Mouse (Mus musculus): ENCODE data around the gene Ccdc57. TPM values are rescaled to one million over a fixed set of nuclear protein-coding genes. Genes with fewer than 3 reads are reported as not detected.

The Ccdc57 gene
- polyA plus RNA-seq, 1 experiment from 2014 or later = 9.2 TPM

GRCm38 (mm10) chr11:120945926-120946325 is 13.3 kb upstream of the Ccdc57 start:
- Histone ChIP-seq H3K27ac (ENCODE audit: low read length) (no peak overlapping the region), H3K4me2 (replicated peaks; ENCODE audit: low read depth, low read length) (no peak overlapping the region), H3K9ac (replicated peaks; ENCODE audit: low read length) (no peak overlapping the region), H3K4me3 (ENCODE audit: low read length) (no peak overlapping the region), H3K36me3 (ENCODE audit: insufficient read depth, low read length) (no peaks in the 10 kb centered on the region), H3K27me3 (ENCODE audit: insufficient read depth, low read length) (peaks cover 4% of the 10 kb centered on the region; the same call in 1 of the 2 replicates), H3K4me1 (ENCODE audit: insufficient read depth, low read length) (peaks cover 18% of the 10 kb centered on the region), H3K9me3 (ENCODE audit: low read length) (no peaks in the 10 kb centered on the region)
- 90% methylated on average over 5 of the region's 5 CpGs for WGBS
- ATAC-seq (ENCODE audit: low FRiP score, low TSS enrichment) = no peak

DNA sequence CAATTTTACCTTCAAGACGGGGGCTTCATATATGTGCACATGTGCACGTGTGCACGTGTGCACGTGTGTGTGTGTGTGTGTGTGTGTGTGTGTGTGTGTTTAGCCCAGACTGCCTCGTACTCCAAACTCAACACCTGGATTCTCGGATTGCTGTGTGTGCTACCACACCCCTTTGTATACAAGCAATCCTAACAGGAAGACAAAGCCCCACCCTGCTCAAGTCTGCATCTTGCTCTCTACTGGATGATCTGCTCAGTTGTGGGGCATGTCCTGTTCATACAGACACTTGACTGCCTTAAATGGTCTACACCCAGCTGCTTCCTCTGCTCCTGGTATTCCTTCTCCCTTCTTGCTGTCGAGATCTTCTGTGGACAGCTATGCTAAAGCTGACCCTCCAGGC is 12.6 kb upstream of the Ccdc57 start:
- Histone ChIP-seq H3K9ac (replicated peaks; ENCODE audit: low read length) (no peak overlapping the region), H3K36me3 (ENCODE audit: insufficient read depth, low read length) (no peaks in the 10 kb centered on the region), H3K27ac (ENCODE audit: low read length) (no peak overlapping the region), H3K4me1 (ENCODE audit: insufficient read depth, low read length) (peaks cover 14% of the 10 kb centered on the region), H3K9me3 (ENCODE audit: low read length) (no peaks in the 10 kb centered on the region), H3K27me3 (ENCODE audit: insufficient read depth, low read length) (peaks cover 4% of the 10 kb centered on the region; the same call in 1 of the 2 replicates), H3K4me2 (replicated peaks; ENCODE audit: low read depth, low read length) (no peak overlapping the region), H3K4me3 (ENCODE audit: low read length) (no peak overlapping the region)
- 89% methylated on average over 7 of the region's 7 CpGs for WGBS
- no peak for ATAC-seq (ENCODE audit: low FRiP score, low TSS enrichment)

GRCm38 (mm10) chr11:120940959-120941358 is 8.3 kb upstream of the Ccdc57 start:
- H3K9me3 ChIP-seq (ENCODE audit: low read length) = no peaks in the 10 kb centered on the region
- no peak overlapping the region for H3K4me3 ChIP-seq (ENCODE audit: low read length)
- no peaks in the 10 kb centered on the region for H3K4me1 ChIP-seq (ENCODE audit: insufficient read depth, low read length)
- ATAC-seq (ENCODE audit: low FRiP score, low TSS enrichment) = no peak
- H3K9ac ChIP-seq (replicated peaks; ENCODE audit: low read length) = no peak overlapping the region
- H3K27ac ChIP-seq (ENCODE audit: low read length) = no peak overlapping the region
- H3K4me2 ChIP-seq (replicated peaks; ENCODE audit: low read depth, low read length) = no peak overlapping the region
- 81% methylated on average over 6 of the region's 6 CpGs for WGBS
- no peaks in the 10 kb centered on the region for H3K27me3 ChIP-seq (ENCODE audit: insufficient read depth, low read length)
- no peaks in the 10 kb centered on the region for H3K36me3 ChIP-seq (ENCODE audit: insufficient read depth, low read length)

- H3K4me1 ChIP-seq (ENCODE audit: insufficient read depth, low read length) = no peaks in the 10 kb centered on the region
- no peak overlapping the region for H3K4me2 ChIP-seq (replicated peaks; ENCODE audit: low read depth, low read length)
- no peak overlapping the region for H3K4me3 ChIP-seq (ENCODE audit: low read length)
- H3K9ac ChIP-seq (replicated peaks; ENCODE audit: low read length) = no peak overlapping the region
- no peaks in the 10 kb centered on the region for H3K36me3 ChIP-seq (ENCODE audit: insufficient read depth, low read length)
- H3K9me3 ChIP-seq (ENCODE audit: low read length) = no peaks in the 10 kb centered on the region
- ATAC-seq (ENCODE audit: low FRiP score, low TSS enrichment) = no peak
- H3K27ac ChIP-seq (ENCODE audit: low read length) = no peak overlapping the region
- WGBS = 61% methylated on average over 6 of the region's 6 CpGs
- H3K27me3 ChIP-seq (ENCODE audit: insufficient read depth, low read length) = no peaks in the 10 kb centered on the region
Observed at GRCm38 (mm10) chr11:120939712-120940341, 7.2 kb upstream of the Ccdc57 start.

GRCm38 (mm10) chr11:120938795-120939194 is 6.1 kb upstream of the Ccdc57 start:
- Histone ChIP-seq H3K9ac (replicated peaks; ENCODE audit: low read length) (no peak overlapping the region), H3K27ac (ENCODE audit: low read length) (no peak overlapping the region), H3K4me2 (replicated peaks; ENCODE audit: low read depth, low read length) (no peak overlapping the region), H3K9me3 (ENCODE audit: low read length) (no peaks in the 10 kb centered on the region), H3K27me3 (ENCODE audit: insufficient read depth, low read length) (no peaks in the 10 kb centered on the region), H3K4me1 (ENCODE audit: insufficient read depth, low read length) (no peaks in the 10 kb centered on the region), H3K36me3 (ENCODE audit: insufficient read depth, low read length) (no peaks in the 10 kb centered on the region), H3K4me3 (ENCODE audit: low read length) (no peak overlapping the region)
- ATAC-seq (ENCODE audit: low FRiP score, low TSS enrichment) = no peak
- 34% methylated on average over 4 of the region's 4 CpGs for WGBS

GRCm38 (mm10) chr11:120937976-120938375 is 5.3 kb upstream of the Ccdc57 start:
- ATAC-seq (ENCODE audit: low FRiP score, low TSS enrichment) = no peak
- H3K27ac ChIP-seq (ENCODE audit: low read length) = no peak overlapping the region
- H3K36me3 ChIP-seq (ENCODE audit: insufficient read depth, low read length) = no peaks in the 10 kb centered on the region
- H3K4me3 ChIP-seq (ENCODE audit: low read length) = no peak overlapping the region
- H3K4me1 ChIP-seq (ENCODE audit: insufficient read depth, low read length) = 0 out of 2 replicates have a peak, but pooled peaks cover 2% of the 10 kb centered on the region
- H3K27me3 ChIP-seq (ENCODE audit: insufficient read depth, low read length) = no peaks in the 10 kb centered on the region
- no peak overlapping the region for H3K4me2 ChIP-seq (replicated peaks; ENCODE audit: low read depth, low read length)
- WGBS = 100% methylated on average over 1 of the region's 1 CpGs
- no peak overlapping the region for H3K9ac ChIP-seq (replicated peaks; ENCODE audit: low read length)
- no peaks in the 10 kb centered on the region for H3K9me3 ChIP-seq (ENCODE audit: low read length)

- no peak for ATAC-seq (ENCODE audit: low FRiP score, low TSS enrichment)
- Histone ChIP-seq H3K27me3 (ENCODE audit: insufficient read depth, low read length) (no peaks in the 10 kb centered on the region), H3K4me1 (ENCODE audit: insufficient read depth, low read length) (peaks cover 11% of the 10 kb centered on the region; the same call in 1 of the 2 replicates), H3K27ac (ENCODE audit: low read length) (no peak overlapping the region), H3K9ac (replicated peaks; ENCODE audit: low read length) (no peak overlapping the region), H3K4me3 (ENCODE audit: low read length) (no peak overlapping the region), H3K36me3 (ENCODE audit: insufficient read depth, low read length) (peaks cover 5% of the 10 kb centered on the region; the same call in 1 of the 2 replicates), H3K9me3 (ENCODE audit: low read length) (0 out of 2 replicates have a peak, but pooled peaks cover 3% of the 10 kb centered on the region), H3K4me2 (replicated peaks; ENCODE audit: low read depth, low read length) (no peak overlapping the region)
- 85% methylated on average over 4 of the region's 4 CpGs for WGBS
Observed at GRCm38 (mm10) chr11:120931479-120931878, 1.2 kb downstream of the Ccdc57 start.

DNA sequence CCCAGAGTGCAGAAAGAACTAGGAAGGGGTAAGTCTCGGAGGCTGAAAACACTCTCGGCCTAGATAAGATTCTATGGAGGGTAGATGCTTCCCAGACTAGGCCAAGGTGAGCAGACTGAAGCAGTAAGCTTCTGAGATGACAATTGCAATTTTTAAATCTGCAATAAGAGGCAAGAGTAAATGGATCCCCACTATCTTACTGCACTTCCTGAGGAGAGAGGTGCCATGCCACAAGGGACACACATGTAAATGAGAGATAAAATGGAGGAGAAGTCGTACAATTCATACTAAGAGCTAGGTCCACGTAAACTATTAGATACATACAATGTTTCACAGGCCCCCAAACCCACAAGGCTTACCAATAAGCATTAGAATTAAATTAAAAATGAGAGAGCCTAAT is 4.2 kb downstream of the Ccdc57 start:
- WGBS = 95% methylated on average over 4 of the region's 4 CpGs
- Histone ChIP-seq H3K4me1 (ENCODE audit: insufficient read depth, low read length) (peaks cover 11% of the 10 kb centered on the region; the same call in 1 of the 2 replicates), H3K27ac (ENCODE audit: low read length) (no peak overlapping the region), H3K9me3 (ENCODE audit: low read length) (0 out of 2 replicates have a peak, but pooled peaks cover 3% of the 10 kb centered on the region), H3K27me3 (ENCODE audit: insufficient read depth, low read length) (no peaks in the 10 kb centered on the region), H3K4me2 (replicated peaks; ENCODE audit: low read depth, low read length) (no peak overlapping the region), H3K4me3 (ENCODE audit: low read length) (no peak overlapping the region), H3K36me3 (ENCODE audit: insufficient read depth, low read length) (peaks cover 18% of the 10 kb centered on the region; the same call in 1 of the 2 replicates), H3K9ac (replicated peaks; ENCODE audit: low read length) (no peak overlapping the region)
- ATAC-seq (ENCODE audit: low FRiP score, low TSS enrichment) = no peak

GRCm38 (mm10) chr11:120922528-120922927 is 10.1 kb downstream of the Ccdc57 start:
- no peak for ATAC-seq (ENCODE audit: low FRiP score, low TSS enrichment)
- Histone ChIP-seq H3K4me2 (replicated peaks; ENCODE audit: low read depth, low read length) (no peak overlapping the region), H3K27me3 (ENCODE audit: insufficient read depth, low read length) (no peaks in the 10 kb centered on the region), H3K9ac (replicated peaks; ENCODE audit: low read length) (no peak overlapping the region), H3K9me3 (ENCODE audit: low read length) (no peaks in the 10 kb centered on the region), H3K4me1 (ENCODE audit: insufficient read depth, low read length) (no peaks in the 10 kb centered on the region), H3K27ac (ENCODE audit: low read length) (no peak overlapping the region), H3K36me3 (ENCODE audit: insufficient read depth, low read length) (peaks cover 38% of the 10 kb centered on the region), H3K4me3 (ENCODE audit: low read length) (no peak overlapping the region)
- WGBS = 92% methylated on average over 3 of the region's 3 CpGs

DNA sequence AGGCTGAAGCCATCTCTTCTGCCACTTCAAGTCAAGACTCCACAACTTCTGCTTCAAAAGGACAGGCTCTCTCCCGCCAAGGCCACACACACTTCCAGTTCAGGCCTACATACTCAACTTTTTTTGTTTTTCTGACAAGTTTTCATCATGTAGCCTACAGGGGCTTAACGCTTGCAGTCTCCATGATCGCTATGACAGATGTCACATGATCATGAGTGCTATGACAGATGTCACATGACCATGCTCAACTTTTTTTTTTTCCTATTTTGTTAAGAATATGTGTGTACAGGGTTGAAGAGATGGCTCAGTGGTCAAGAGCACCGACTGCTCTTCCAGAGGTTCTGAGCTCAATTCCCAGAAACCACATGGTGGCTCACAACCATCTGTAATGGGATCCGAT is 14.9 kb downstream of the Ccdc57 start:
- WGBS = 95% methylated on average over 5 of the region's 5 CpGs
- Histone ChIP-seq H3K9me3 (ENCODE audit: low read length) (no peaks in the 10 kb centered on the region), H3K4me3 (ENCODE audit: low read length) (no peak overlapping the region), H3K27me3 (ENCODE audit: insufficient read depth, low read length) (no peaks in the 10 kb centered on the region), H3K4me2 (replicated peaks; ENCODE audit: low read depth, low read length) (no peak overlapping the region), H3K4me1 (ENCODE audit: insufficient read depth, low read length) (no peaks in the 10 kb centered on the region), H3K9ac (replicated peaks; ENCODE audit: low read length) (no peak overlapping the region), H3K27ac (ENCODE audit: low read length) (no peak overlapping the region), H3K36me3 (ENCODE audit: insufficient read depth, low read length) (peaks cover 34% of the 10 kb centered on the region)
- ATAC-seq (ENCODE audit: low FRiP score, low TSS enrichment) = no peak

Data from kidney, embryonic 16.5 days (tissue).